Mouse (Mus musculus) cortical plate, adult 2 months (tissue): ENCODE data around the gene Kpna3.

ENCODE experiments used
- CTCF ChIP-seq: fragments of 200-500 bp; IDR thresholded peaks from 2 replicates; pipeline ENCODE4 v1.5.1; 2011; ENCODE audit warnings: mild to moderate bottlenecking, control low read depth, low read length; ENCODE audit not compliant: insufficient read depth; ENCODE audit errors: extremely low read depth
- POLR2A ChIP-seq: fragments of 200-500 bp; IDR thresholded peaks from 2 replicates; pipeline ENCODE4 v1.6.1; 2011; ENCODE audit warnings: mild to moderate bottlenecking, low read length, control low read depth; ENCODE audit not compliant: insufficient read depth; ENCODE audit errors: extremely low read depth

- TF ChIP-seq CTCF (no peak), POLR2A (no peak)
Observed at GRCm38 (mm10) chr14:61405761-61406160, 33.9 kb downstream of the Kpna3 start.
